Mouse (Mus musculus) liver, embryonic 16.5 days (tissue): ENCODE data around the gene Amy2a4. TPM values are rescaled to one million over a fixed set of nuclear protein-coding genes. Genes with fewer than 3 reads are reported as not detected.
"Not testable (repeated sequence)": the region's sequence is repeated elsewhere in the genome, so short reads cannot be mapped to it uniquely, and the experiment has no call there.

Experiments
- ATAC-seq: fragments of 200-750 bp; cut with Nextera tagmentation; 2 replicates; pipeline ENCODE4 v1.8.0; 2017; ENCODE audit warnings: low read depth, mild to moderate bottlenecking, moderate number of reproducible peaks, moderate library complexity
- H3K27ac ChIP-seq: fragments of 300-500 bp; sonication (generic); 2 replicates; pipeline ENCODE4 v1.5.1; 2014; ENCODE audit warnings: mild to moderate bottlenecking, low read length
- H3K27me3 ChIP-seq: fragments of 300-500 bp; sonication (generic); 2 replicates; pipeline ENCODE4 v1.6.1; 2014; ENCODE audit warnings: low read depth, low read length, mixed read lengths; ENCODE audit not compliant: control insufficient read depth, insufficient read depth
- H3K36me3 ChIP-seq: fragments of 300-500 bp; sonication (generic); 2 replicates; pipeline ENCODE4 v1.6.1; 2014; ENCODE audit warnings: mild to moderate bottlenecking; ENCODE audit not compliant: control insufficient read depth, insufficient read depth
- H3K4me1 ChIP-seq: fragments of 300-500 bp; sonication (generic); 2 replicates; pipeline ENCODE4 v1.6.1; 2014; ENCODE audit warnings: low read depth, low read length, mixed read lengths; ENCODE audit not compliant: control insufficient read depth
- H3K4me2 ChIP-seq: fragments of 300-500 bp; sonication (generic); 2 replicates; pipeline ENCODE4 v1.6.1; 2014; ENCODE audit warnings: low read depth, low read length, mixed read lengths
- H3K4me3 ChIP-seq: fragments of 300-500 bp; sonication (generic); 2 replicates; pipeline ENCODE4 v1.5.1; 2014; ENCODE audit warnings: low read depth, mild to moderate bottlenecking, low read length
- H3K9ac ChIP-seq: fragments of 300-500 bp; sonication (generic); 2 replicates; pipeline ENCODE4 v1.6.1; 2014; ENCODE audit warnings: low read depth, low read length
- H3K9me3 ChIP-seq: fragments of 300-500 bp; sonication (generic); replicated peaks from 2 replicates; pipeline ENCODE4 v1.6.1; 2016; ENCODE audit warnings: low read length; ENCODE audit not compliant: control insufficient read depth
- WGBS: fragments of 180-500 bp; shearing (Covaris S2); extraction: QIAGEN DNeasy Blood & Tissue Kit; methylation state at CpG from one replicate; pipeline ENCODE4 v1.1.7; 2014; ENCODE audit not compliant: insufficient replicate concordance; 5-methylcytosine and 5-hydroxymethylcytosine counted together
- polyA plus RNA-seq: library from polyadenylated mRNA; unstranded; fragments of >200 nt; fragmentation: Nextera tagmentation; extraction: Ambion mirVana; gene quantifications from 2 replicates; pipeline ENCODE4 v1.2.1, GENCODE M21; 2015

The Amy2a4 gene
- 3.6 and 15.0 TPM in 2 replicates for polyA plus RNA-seq

- not testable (repeated sequence) for ATAC-seq, H3K9me3 ChIP-seq, H3K4me2 ChIP-seq, H3K9ac ChIP-seq, H3K36me3 ChIP-seq, H3K27me3 ChIP-seq, H3K4me3 ChIP-seq, H3K4me1 ChIP-seq, H3K27ac ChIP-seq
- WGBS, result no CpG with 5 or more reads among the region's 4 CpGs
These were observed at the start of gene Amy2a4 for GRCm38 (mm10) chr3:113291349-113291748. Gene Amy2a4, minus strand, starts transcription at chr3:113291449.

- H3K36me3 ChIP-seq, result not testable (repeated sequence)
- no CpG with 5 or more reads among the region's 4 CpGs for WGBS
These were observed 32.7 kb upstream of the Amy2a4 start, which contains the start of gene Amy2a3 for GRCm38 (mm10) chr3:113323952-113324351. Gene Amy2a3, minus strand, starts transcription at chr3:113324052.

DNA sequence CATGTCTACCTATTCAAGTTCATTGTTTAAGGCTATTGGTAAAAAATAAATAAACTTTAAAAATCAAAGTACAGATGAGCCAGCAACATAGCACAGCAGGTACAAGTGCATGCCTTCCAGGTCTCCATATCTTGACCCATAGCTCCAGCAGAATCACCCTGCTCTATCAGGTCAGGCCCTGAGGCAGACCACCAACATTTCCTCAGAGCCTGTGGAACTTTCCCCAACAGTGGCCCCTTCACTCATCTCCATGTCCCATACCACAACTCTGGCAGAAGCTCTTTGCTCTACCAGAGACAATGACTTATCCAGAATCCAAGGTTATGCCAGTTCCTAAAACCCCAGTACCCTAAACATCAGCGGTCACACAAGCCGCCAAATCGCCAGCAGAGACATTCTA lies 21.7 kb upstream of the Amy2a4 start:
- WGBS, result no CpG with 5 or more reads among the region's 3 CpGs
- not testable (repeated sequence) for ATAC-seq, H3K27me3 ChIP-seq

More at GRCm38 (mm10) chr3:113323952-113324351, 32.7 kb upstream of the Amy2a4 start, which contains the start of gene Amy2a3:
- H3K27me3 ChIP-seq, H3K4me1 ChIP-seq, H3K27ac ChIP-seq, H3K4me3 ChIP-seq, H3K4me2 ChIP-seq, H3K9ac ChIP-seq, H3K9me3 ChIP-seq, ATAC-seq: not testable (repeated sequence)

DNA sequence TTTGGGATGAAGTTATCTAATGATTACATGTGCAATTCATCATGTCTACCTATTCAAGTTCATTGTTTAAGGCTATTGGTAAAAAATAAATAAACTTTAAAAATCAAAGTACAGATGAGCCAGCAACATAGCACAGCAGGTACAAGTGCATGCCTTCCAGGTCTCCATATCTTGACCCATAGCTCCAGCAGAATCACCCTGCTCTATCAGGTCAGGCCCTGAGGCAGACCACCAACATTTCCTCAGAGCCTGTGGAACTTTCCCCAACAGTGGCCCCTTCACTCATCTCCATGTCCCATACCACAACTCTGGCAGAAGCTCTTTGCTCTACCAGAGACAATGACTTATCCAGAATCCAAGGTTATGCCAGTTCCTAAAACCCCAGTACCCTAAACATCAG lies 11.0 kb downstream of the Amy2a4 start:
- not testable (repeated sequence) for H3K9ac ChIP-seq, ATAC-seq

More for the DNA sequence above, 21.7 kb upstream of the Amy2a4 start:
- H3K36me3 ChIP-seq, H3K4me3 ChIP-seq, H3K4me1 ChIP-seq, H3K27ac ChIP-seq, H3K9me3 ChIP-seq, H3K4me2 ChIP-seq, H3K9ac ChIP-seq: not testable (repeated sequence)

DNA sequence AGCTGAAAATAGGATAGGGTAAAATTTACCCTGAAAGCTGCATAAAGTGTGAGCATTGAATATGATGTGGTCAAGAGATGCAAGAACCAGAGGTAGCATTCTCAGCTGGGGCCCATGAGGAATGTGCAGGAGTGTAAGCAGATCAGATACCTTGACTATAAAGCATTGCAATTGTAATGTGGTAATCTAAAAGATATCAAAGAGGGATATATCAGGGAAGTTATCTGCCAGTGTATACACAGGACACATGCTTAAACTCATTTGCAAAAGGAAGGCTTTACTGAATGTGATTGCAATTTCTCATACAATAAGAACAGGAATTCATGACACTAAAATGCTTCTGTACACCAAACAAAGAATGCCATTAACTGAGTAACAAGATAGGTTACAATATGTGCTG lies 11.7 kb downstream of the Amy2a4 start:
- H3K4me2 ChIP-seq, H3K9me3 ChIP-seq, H3K4me1 ChIP-seq, H3K4me3 ChIP-seq, H3K36me3 ChIP-seq, H3K27me3 ChIP-seq, H3K9ac ChIP-seq, ATAC-seq, H3K27ac ChIP-seq: not testable (repeated sequence)

More for the DNA sequence above, 11.0 kb downstream of the Amy2a4 start:
- H3K36me3 ChIP-seq, H3K27me3 ChIP-seq, H3K9me3 ChIP-seq, H3K4me1 ChIP-seq, H3K4me2 ChIP-seq, H3K27ac ChIP-seq, H3K4me3 ChIP-seq: not testable (repeated sequence)

GRCm38 (mm10) chr3:113258737-113259136 lies 32.5 kb downstream of the Amy2a4 start, which contains the start of gene Amy2a5:
Gene Amy2a5, minus strand, starts transcription at chr3:113258837.
- H3K27me3 ChIP-seq, H3K4me2 ChIP-seq, H3K36me3 ChIP-seq, ATAC-seq, H3K27ac ChIP-seq, H3K4me3 ChIP-seq, H3K9me3 ChIP-seq, H3K4me1 ChIP-seq, H3K9ac ChIP-seq: not testable (repeated sequence)
- no CpG with 5 or more reads among the region's 4 CpGs for WGBS

Other genes with a start within 250 kb of the Amy2a4 start
- 0.37 and 3.8 TPM in 2 replicates for gene Amy2a5, start 32.6 kb downstream of the Amy2a4 start, polyA plus RNA-seq
- 3.6 and 15.0 TPM in 2 replicates for gene Amy2a3, start 32.6 kb upstream of the Amy2a4 start, polyA plus RNA-seq
- gene Amy2a2, start 65.2 kb upstream of the Amy2a4 start, polyA plus RNA-seq, result 3.6 and 15.0 TPM in 2 replicates
- gene Amy2a1, start 241.0 kb upstream of the Amy2a4 start, polyA plus RNA-seq, result 17.2 and 66.8 TPM in 2 replicates